Mouse (Mus musculus) midbrain, embryonic 16.5 days (tissue): Measurements from ENCODE around the gene Lamtor2. TPM values are rescaled to one million over a fixed set of nuclear protein-coding genes. Genes with fewer than 3 reads are reported as not detected.

ENCODE experiments used
- ATAC-seq: fragments of 200-750 bp; cut with Nextera tagmentation; 2 replicates; pipeline ENCODE4 v1.8.0; 2017; ENCODE audit warnings: moderate TSS enrichment
- H3K27ac ChIP-seq: fragments of 300-500 bp; sonication (generic); 2 replicates; pipeline ENCODE4 v1.5.1; 2014; ENCODE audit warnings: mild to moderate bottlenecking, low read length, mixed read lengths
- H3K27me3 ChIP-seq: fragments of 300-500 bp; sonication (generic); 2 replicates; pipeline ENCODE4 v1.6.1; 2014; ENCODE audit warnings: low read depth, low read length, mixed read lengths; ENCODE audit not compliant: control insufficient read depth, insufficient read depth
- H3K36me3 ChIP-seq: fragments of 300-500 bp; sonication (generic); 2 replicates; pipeline ENCODE4 v1.6.1; 2014; ENCODE audit warnings: mild to moderate bottlenecking, low read length, moderate library complexity, mixed read lengths; ENCODE audit not compliant: control insufficient read depth, insufficient read depth
- H3K4me1 ChIP-seq: fragments of 300-500 bp; sonication (generic); 2 replicates; pipeline ENCODE4 v1.6.1; 2014; ENCODE audit warnings: mild to moderate bottlenecking, low read length, mixed read lengths; ENCODE audit not compliant: control insufficient read depth, insufficient read depth
- H3K4me2 ChIP-seq: fragments of 300-500 bp; sonication (generic); 2 replicates; pipeline ENCODE4 v1.6.1; 2014; ENCODE audit warnings: mild to moderate bottlenecking, low read length, mixed read lengths
- H3K4me3 ChIP-seq: fragments of 300-500 bp; sonication (generic); 2 replicates; pipeline ENCODE4 v1.5.1; 2014; ENCODE audit warnings: low read depth, mild to moderate bottlenecking, low read length, moderate library complexity, mixed read lengths
- H3K9ac ChIP-seq: fragments of 300-500 bp; sonication (generic); 2 replicates; pipeline ENCODE4 v1.6.1; 2014; ENCODE audit warnings: low read depth, low read length, mixed read lengths
- H3K9me3 ChIP-seq: fragments of 300-500 bp; sonication (generic); replicated peaks from 2 replicates; pipeline ENCODE4 v1.6.1; 2014; ENCODE audit warnings: mild to moderate bottlenecking, low read length, mixed read lengths; ENCODE audit not compliant: control insufficient read depth, poor library complexity, severe bottlenecking
- WGBS: fragments of 180-500 bp; shearing (Covaris S2); extraction: QIAGEN DNeasy Blood & Tissue Kit; methylation state at CpG from one replicate; pipeline ENCODE4 v1.1.7; 2014; 5-methylcytosine and 5-hydroxymethylcytosine counted together
- polyA plus RNA-seq: library from polyadenylated mRNA; unstranded; fragments of >200 nt; fragmentation: Nextera tagmentation; extraction: Ambion mirVana; gene quantifications from 2 replicates; pipeline ENCODE4 v1.2.1, GENCODE M21; 2015

The Lamtor2 gene
- polyA plus RNA-seq, 1 experiment from 2014 or later: 193 TPM

- Histone ChIP-seq H3K9me3 (no peaks in the 10 kb centered on the region), H3K9ac (no peak overlapping the region), H3K27ac (no peak overlapping the region), H3K4me1 (peaks cover 17% of the 10 kb centered on the region), H3K4me2 (no peak overlapping the region), H3K27me3 (no peaks in the 10 kb centered on the region), H3K4me3 (no peak overlapping the region), H3K36me3 (no peaks in the 10 kb centered on the region)
- ATAC-seq: no peak
- WGBS: 79% methylated on average over 10 of the region's 10 CpGs
Measured at GRCm38 (mm10) chr3:88514231-88515094, 38.4 kb downstream of the Lamtor2 start.

DNA sequence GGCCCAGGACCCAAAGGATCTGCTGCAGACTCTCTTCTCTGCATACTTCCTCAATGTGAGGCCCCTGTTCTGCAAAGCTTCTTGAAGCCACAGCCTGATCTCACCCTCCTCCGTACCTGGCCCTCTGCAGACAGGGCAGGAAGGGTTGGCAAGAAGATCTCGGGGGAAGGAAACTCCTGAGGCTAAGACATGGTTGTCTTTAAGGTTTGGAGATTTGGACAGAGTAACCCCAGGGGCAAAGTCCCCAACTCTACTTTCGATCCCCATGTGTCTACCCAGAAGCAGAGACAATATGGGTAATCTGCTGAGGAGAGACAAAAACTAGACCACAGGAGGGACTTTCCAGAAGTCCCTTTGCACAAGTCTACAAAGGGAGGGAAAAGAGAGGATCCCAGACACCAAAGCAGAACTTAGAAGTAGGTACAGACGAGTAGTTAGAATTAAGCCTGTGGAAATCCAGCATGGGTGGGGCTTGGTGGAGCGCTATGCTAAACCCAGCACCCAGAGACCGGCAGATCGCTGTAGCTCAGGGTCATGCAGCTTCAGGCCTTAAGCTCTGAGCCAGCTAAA, 39.2 kb downstream of the Lamtor2 start:
- ATAC-seq: no peak
- no peak overlapping the region for H3K4me3 ChIP-seq
- H3K9ac ChIP-seq: no peak overlapping the region
- H3K4me1 ChIP-seq: peaks cover 20% of the 10 kb centered on the region
- H3K27me3 ChIP-seq: no peaks in the 10 kb centered on the region
- no peaks in the 10 kb centered on the region for H3K36me3 ChIP-seq
- H3K4me2 ChIP-seq: no peak overlapping the region
- WGBS: 88% methylated on average over 7 of the region's 7 CpGs
- H3K27ac ChIP-seq: no peak overlapping the region
- no peaks in the 10 kb centered on the region for H3K9me3 ChIP-seq

- Histone ChIP-seq H3K9ac (no peak overlapping the region), H3K4me1 (peaks cover 20% of the 10 kb centered on the region), H3K27me3 (no peaks in the 10 kb centered on the region), H3K4me3 (no peak overlapping the region), H3K36me3 (no peaks in the 10 kb centered on the region), H3K27ac (no peak overlapping the region), H3K9me3 (no peaks in the 10 kb centered on the region), H3K4me2 (no peak overlapping the region)
- WGBS: 44% methylated on average over 15 of the region's 15 CpGs
- no peak for ATAC-seq
Measured at GRCm38 (mm10) chr3:88512896-88513545, 39.9 kb downstream of the Lamtor2 start.

GRCm38 (mm10) chr3:88512141-88512895, 40.6 kb downstream of the Lamtor2 start:
- ATAC-seq: no peak

GRCm38 (mm10) chr3:88511559-88511958, 41.3 kb downstream of the Lamtor2 start:
- Histone ChIP-seq H3K9me3 (no peaks in the 10 kb centered on the region), H3K27ac (no peak overlapping the region), H3K4me3 (no peak overlapping the region), H3K4me1 (peaks cover 20% of the 10 kb centered on the region), H3K27me3 (no peaks in the 10 kb centered on the region), H3K36me3 (no peaks in the 10 kb centered on the region), H3K4me2 (no peak overlapping the region), H3K9ac (no peak overlapping the region)
- ATAC-seq: no peak
- WGBS: 61% methylated on average over 4 of the region's 4 CpGs

More at GRCm38 (mm10) chr3:88512141-88512895, 40.6 kb downstream of the Lamtor2 start:
- no peaks in the 10 kb centered on the region for H3K9me3 ChIP-seq
- H3K4me2 ChIP-seq: no peak overlapping the region
- peaks cover 20% of the 10 kb centered on the region for H3K4me1 ChIP-seq
- no peak overlapping the region for H3K27ac ChIP-seq
- no peak overlapping the region for H3K9ac ChIP-seq
- WGBS: 46% methylated on average over 6 of the region's 6 CpGs
- no peaks in the 10 kb centered on the region for H3K36me3 ChIP-seq
- no peak overlapping the region for H3K4me3 ChIP-seq
- H3K27me3 ChIP-seq: no peaks in the 10 kb centered on the region

- 0 out of 2 replicates have a peak, but pooled peaks have one; percentile 9 for ATAC-seq
- H3K27me3 ChIP-seq: no peaks in the 10 kb centered on the region
- H3K4me3 ChIP-seq: peak overlapping the region; percentile 39
- H3K4me2 ChIP-seq: peak overlapping the region; percentile 67
- H3K4me1 ChIP-seq: peaks cover 20% of the 10 kb centered on the region
- whole genome bisulfite sequencing: 50% methylated on average over 13 of the region's 13 CpGs
- no peaks in the 10 kb centered on the region for H3K9me3 ChIP-seq
- no peaks in the 10 kb centered on the region for H3K36me3 ChIP-seq
- peak overlapping the region; percentile 66 for H3K9ac ChIP-seq
- peak overlapping the region; percentile 91 for H3K27ac ChIP-seq
Measured at GRCm38 (mm10) chr3:88510421-88511289, 42.2 kb downstream of the Lamtor2 start.

DNA sequence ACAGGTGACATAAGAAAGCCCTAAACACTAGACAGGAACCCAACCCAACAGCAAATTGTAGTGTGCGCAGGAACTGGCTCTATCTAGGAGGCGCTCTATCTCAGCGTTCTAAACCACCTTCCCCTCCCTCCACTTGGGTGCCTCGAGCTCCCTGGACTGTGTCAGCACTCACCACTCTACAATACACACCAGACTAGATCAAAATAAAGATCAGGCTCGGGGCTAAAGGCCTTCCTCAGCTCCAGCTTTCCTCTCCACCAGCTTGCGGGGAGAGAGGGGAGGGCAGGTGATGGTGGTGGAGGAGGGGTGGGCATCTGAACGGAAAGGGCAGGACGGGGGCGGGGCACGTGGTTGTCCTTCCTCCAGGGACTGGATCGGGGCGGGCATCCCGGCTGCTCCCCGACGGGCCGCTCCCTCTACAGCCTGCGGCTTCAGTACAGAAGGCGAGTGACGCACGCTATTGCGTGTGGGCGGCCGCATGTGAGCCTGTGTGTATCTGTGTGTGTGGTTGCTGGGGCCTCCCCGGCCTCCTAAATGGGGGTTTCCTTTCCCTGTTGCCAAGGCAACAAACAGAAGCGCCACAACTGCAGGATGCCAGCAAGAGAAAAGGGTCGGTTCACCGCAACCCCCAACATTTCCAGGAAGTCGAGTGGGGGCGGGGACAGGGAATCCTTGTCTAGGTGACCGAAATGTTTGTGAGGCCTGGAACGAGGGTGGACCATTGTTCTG, 43.0 kb downstream of the Lamtor2 start, which contains the start of gene Lmna:
Gene Lmna, minus strand, starts transcription at position 265 of the 729 bp plus-strand sequence.
- peak; percentile 96 for ATAC-seq
- Histone ChIP-seq H3K27me3 (no peaks in the 10 kb centered on the region), H3K4me3 (peak within 1 kb of the TSS; percentile 39), H3K27ac (peak within 1 kb of the TSS; percentile 91), H3K4me2 (peak within 1 kb of the TSS; percentile 67), H3K36me3 (no peaks in the 10 kb centered on the region), H3K4me1 (peaks cover 20% of the 10 kb centered on the region), H3K9ac (peak within 1 kb of the TSS; percentile 66), H3K9me3 (no peaks in the 10 kb centered on the region)
- WGBS: under 1% methylated on average over 29 of the region's 31 CpGs
